In genomic region chr3:53735147-53735546, GRCm38 (mm10) we compare ENCODE assay signal across 9 mouse cellular contexts.
DNase-seq lines count a peak whose midpoint lies in the region; ATAC-seq lines count a peak whose summit lies in the region.
"Had no signal": no experiment of that assay in that cellular context is flagged by ENCODE, and none has a peak within 500 bp of the region (broad histone marks: within the 10 kb centered on the region; RNA-seq: fewer than 3 reads in every experiment).

No protein-coding gene starts in this region.

- WGBS in hindbrain, embryonic 15.5 days: 31% methylated on average over 5 of the region's 5 CpGs
- WGBS in midbrain, embryonic 16.5 days: 33% methylated on average over 5 of the region's 5 CpGs

- no peaks in the 10 kb centered on the region for H3K9me3 ChIP-seq in hindbrain, embryonic 15.5 days
- no peaks in the 10 kb centered on the region for H3K9me3 ChIP-seq in midbrain, embryonic 16.5 days (replicated peaks; ENCODE audit: control insufficient read depth, low read length, poor library complexity, severe bottlenecking)

- no peak overlapping the region for H3K4me3 ChIP-seq in hindbrain, embryonic 15.5 days
- H3K4me3 ChIP-seq in midbrain, embryonic 16.5 days (ENCODE audit: low read depth, low read length): no peak overlapping the region
- H3K4me3 ChIP-seq: myocyte had no signal

- no peak overlapping the region for H3K9ac ChIP-seq in hindbrain, embryonic 15.5 days
- H3K9ac ChIP-seq in midbrain, embryonic 16.5 days (ENCODE audit: low read depth, low read length): no peak overlapping the region

- H3K27ac ChIP-seq in hindbrain, embryonic 15.5 days (replicated peaks): no peak overlapping the region
- no peak overlapping the region for H3K27ac ChIP-seq in midbrain, embryonic 16.5 days (ENCODE audit: low read length)

- H3K36me3 ChIP-seq in hindbrain, embryonic 15.5 days: no peaks in the 10 kb centered on the region
- no peaks in the 10 kb centered on the region for H3K36me3 ChIP-seq in midbrain, embryonic 16.5 days (ENCODE audit: control insufficient read depth, insufficient read depth, low read length)

- DNase-seq in cerebellum, postnatal 10 days: peak; percentile 77 to 87
- DNase-seq in cerebellum, adult 8-10 months: no peak
- peak; percentile 15 for DNase-seq in thymus, postnatal 0 days (ENCODE audit: low spot score)
- no peak for DNase-seq in thymus, postnatal 25 days
- no peak for DNase-seq in thymus, postnatal 14 days
- no peak for DNase-seq in ovary, postnatal 10 days (ENCODE audit: low spot score)

- peak; percentile 83 for ATAC-seq in hindbrain, embryonic 15.5 days (ENCODE audit: low FRiP score, low read depth)
- ATAC-seq in midbrain, embryonic 16.5 days: peak; percentile 91

- H3K4me1 ChIP-seq in hindbrain, embryonic 15.5 days (replicated peaks): no peaks in the 10 kb centered on the region
- H3K4me1 ChIP-seq in midbrain, embryonic 16.5 days (ENCODE audit: control insufficient read depth, insufficient read depth, low read length): 0 out of 2 replicates have a peak, but pooled peaks cover 3% of the 10 kb centered on the region

- H3K4me2 ChIP-seq in hindbrain, embryonic 15.5 days: no peak overlapping the region
- no peak overlapping the region for H3K4me2 ChIP-seq in midbrain, embryonic 16.5 days (ENCODE audit: low read length)

- H3K27me3 ChIP-seq in hindbrain, embryonic 15.5 days: 0 out of 2 replicates have a peak, but pooled peaks cover 3% of the 10 kb centered on the region
- no peaks in the 10 kb centered on the region for H3K27me3 ChIP-seq in midbrain, embryonic 16.5 days (ENCODE audit: control insufficient read depth, insufficient read depth, low read depth, low read length)

Comparison
In these comparisons a context has a peak if more than half of its experiments do, and no peak if none do; other contexts are left out.
1. DNase-seq: peak in cerebellum, postnatal 10 days (2 of 2) and thymus, postnatal 0 days (single experiment); none in cerebellum, adult 8-10 months (single experiment), thymus, postnatal 25 days (single experiment), thymus, postnatal 14 days (single experiment) and ovary, postnatal 10 days (single experiment).